Mouse (Mus musculus) E14TG2a.4 (cell line): ENCODE data around the gene Eps8.

ENCODE experiments used
- H3K27me3 ChIP-seq: 2 replicates; pipeline ENCODE4 v1.6.1; 2014; ENCODE audit warnings: low read length, control low read depth; ENCODE audit not compliant: insufficient read depth
- H3K36me3 ChIP-seq: 2 replicates; pipeline ENCODE4 v1.6.1; 2014; ENCODE audit warnings: low read length, control low read depth; ENCODE audit not compliant: insufficient read depth
- H3K4me1 ChIP-seq: replicated peaks from 2 replicates; pipeline ENCODE4 v1.6.1; 2014; ENCODE audit warnings: low read depth, low read length, control low read depth
- H3K4me3 ChIP-seq: replicated peaks from 2 replicates; pipeline ENCODE4 v1.5.1; 2014; ENCODE audit warnings: mild to moderate bottlenecking, low read length
- H3K9me3 ChIP-seq: 2 replicates; pipeline ENCODE4 v1.6.1; 2014; ENCODE audit warnings: low read length, control low read depth
- CTCF ChIP-seq: conservative IDR thresholded peaks from 2 replicates; pipeline ENCODE4 v1.5.1; 2014; ENCODE audit warnings: low read length
- NANOG ChIP-seq: IDR thresholded peaks from 2 replicates; pipeline ENCODE4 v1.6.1; 2014; ENCODE audit warnings: borderline replicate concordance, low read length, mixed read lengths
- POU5F1 ChIP-seq: IDR thresholded peaks from 2 replicates; pipeline ENCODE4 v1.6.1; 2014; ENCODE audit warnings: low read length, borderline replicate concordance

Gene Eps8

GRCm38 (mm10) chr6:137658426-137659088 lies 3.9 kb upstream of the Eps8 start:
- no peak overlapping the region for H3K4me3 ChIP-seq
- peaks cover 34% of the 10 kb centered on the region for H3K4me1 ChIP-seq
- H3K9me3 ChIP-seq: no peaks in the 10 kb centered on the region
- peaks cover 11% of the 10 kb centered on the region for H3K27me3 ChIP-seq
- no peak for TF ChIP-seq NANOG
- TF ChIP-seq POU5F1: no peak
- peak; percentile 67 for TF ChIP-seq CTCF
- no peaks in the 10 kb centered on the region for H3K36me3 ChIP-seq

- TF ChIP-seq POU5F1 (no peak), NANOG (no peak), CTCF (no peak)
- H3K36me3 ChIP-seq: no peaks in the 10 kb centered on the region
- peaks cover 4% of the 10 kb centered on the region; the same call in 1 of the 2 replicates for H3K27me3 ChIP-seq
- H3K4me3 ChIP-seq: no peak overlapping the region
- H3K4me1 ChIP-seq: peaks cover 29% of the 10 kb centered on the region
- H3K9me3 ChIP-seq: no peaks in the 10 kb centered on the region
Measured at GRCm38 (mm10) chr6:137657203-137657602, 2.5 kb upstream of the Eps8 start.

GRCm38 (mm10) chr6:137649528-137649927 lies 5.1 kb downstream of the Eps8 start:
- Histone ChIP-seq H3K4me3 (peak overlapping the region; percentile 82), H3K27me3 (peaks cover 18% of the 10 kb centered on the region), H3K9me3 (no peaks in the 10 kb centered on the region), H3K36me3 (no peaks in the 10 kb centered on the region), H3K4me1 (peaks cover 13% of the 10 kb centered on the region; the same call in 1 of the 2 replicates)
- TF ChIP-seq NANOG (no peak), POU5F1 (no peak), CTCF (no peak)

GRCm38 (mm10) chr6:137649068-137649480 lies 5.6 kb downstream of the Eps8 start:
- TF ChIP-seq NANOG: no peak
- no peak for TF ChIP-seq CTCF
- TF ChIP-seq POU5F1: no peak
- peak overlapping the region; percentile 82 for H3K4me3 ChIP-seq
- no peaks in the 10 kb centered on the region for H3K9me3 ChIP-seq
- peaks cover 18% of the 10 kb centered on the region for H3K27me3 ChIP-seq
- H3K4me1 ChIP-seq: peaks cover 13% of the 10 kb centered on the region; the same call in 1 of the 2 replicates
- no peaks in the 10 kb centered on the region for H3K36me3 ChIP-seq

- peaks cover 13% of the 10 kb centered on the region; the same call in 1 of the 2 replicates for H3K4me1 ChIP-seq
- peak overlapping the region; percentile 82 for H3K4me3 ChIP-seq
- peaks cover 18% of the 10 kb centered on the region for H3K27me3 ChIP-seq
- no peaks in the 10 kb centered on the region for H3K36me3 ChIP-seq
- no peaks in the 10 kb centered on the region for H3K9me3 ChIP-seq
- no peak for TF ChIP-seq CTCF
- TF ChIP-seq POU5F1: no peak
- no peak for TF ChIP-seq NANOG
Measured at GRCm38 (mm10) chr6:137648110-137649067, 6.3 kb downstream of the Eps8 start.

GRCm38 (mm10) chr6:137647646-137648045 lies 7.0 kb downstream of the Eps8 start:
- H3K36me3 ChIP-seq: no peaks in the 10 kb centered on the region
- peak overlapping the region; percentile 82; the same call in 1 of the 2 replicates for H3K4me3 ChIP-seq
- H3K4me1 ChIP-seq: peaks cover 13% of the 10 kb centered on the region; the same call in 1 of the 2 replicates
- H3K9me3 ChIP-seq: no peaks in the 10 kb centered on the region
- TF ChIP-seq CTCF (no peak), NANOG (no peak), POU5F1 (no peak)
- H3K27me3 ChIP-seq: peaks cover 18% of the 10 kb centered on the region

GRCm38 (mm10) chr6:137646726-137647125 lies 8.0 kb downstream of the Eps8 start:
- no peak for TF ChIP-seq POU5F1
- no peak for TF ChIP-seq NANOG
- no peak for TF ChIP-seq CTCF
- Histone ChIP-seq H3K27me3 (peaks cover 18% of the 10 kb centered on the region), H3K4me3 (no peak overlapping the region), H3K9me3 (no peaks in the 10 kb centered on the region), H3K4me1 (peaks cover 13% of the 10 kb centered on the region; the same call in 1 of the 2 replicates), H3K36me3 (no peaks in the 10 kb centered on the region)

- no peak overlapping the region for H3K4me3 ChIP-seq
- peaks cover 14% of the 10 kb centered on the region for H3K4me1 ChIP-seq
- peaks cover 16% of the 10 kb centered on the region for H3K27me3 ChIP-seq
- no peaks in the 10 kb centered on the region for H3K36me3 ChIP-seq
- no peak for TF ChIP-seq POU5F1
- no peak for TF ChIP-seq NANOG
- no peak for TF ChIP-seq CTCF
- H3K9me3 ChIP-seq: no peaks in the 10 kb centered on the region
Measured at GRCm38 (mm10) chr6:137644893-137645292, 9.8 kb downstream of the Eps8 start.
